ENCODE assay signal across 28 mouse cellular contexts in genomic region chr9:101284049-101284448, GRCm38 (mm10). TPM values are rescaled to one million over a fixed set of nuclear protein-coding genes. Genes with fewer than 3 reads are reported as not detected.
DNase-seq lines count a peak whose midpoint lies in the region; ATAC-seq and TF ChIP-seq lines count a peak whose summit lies in the region.
"Had no signal": no experiment of that assay in that cellular context is flagged by ENCODE, and none has a peak within 500 bp of the region (broad histone marks: within the 10 kb centered on the region; RNA-seq: fewer than 3 reads in every experiment).

No protein-coding gene starts in this region.

- no peak for TF ChIP-seq CTCF in liver, adult 2 months (IDR thresholded peaks at IDR 0.05; ENCODE audit: low read depth, low read length)
- no peak for TF ChIP-seq CTCF in stomach, postnatal 0 days (IDR thresholded peaks at IDR 0.05; ENCODE audit: low read depth)

- no peaks in the 10 kb centered on the region for H3K79me2 ChIP-seq in liver, adult 2 months (ENCODE audit: control insufficient read depth, insufficient read depth, low read length)

- no peaks in the 10 kb centered on the region for H3K9me3 ChIP-seq in liver, embryonic 11.5 days (ENCODE audit: control insufficient read depth, low read length)
- no peaks in the 10 kb centered on the region for H3K9me3 ChIP-seq in stomach, postnatal 0 days (ENCODE audit: control insufficient read depth, low read length)
- H3K9me3 ChIP-seq: embryonic facial prominence, embryonic 10.5 days; embryonic facial prominence, embryonic 13.5 days; forebrain, embryonic 10.5 days; forebrain, embryonic 13.5 days; hindbrain, embryonic 10.5 days; hindbrain, embryonic 13.5 days had no signal

- H3K27ac ChIP-seq in liver, adult 2 months (replicated peaks; ENCODE audit: insufficient read depth, low read depth, low read length), result no peak overlapping the region
- H3K27ac ChIP-seq in liver, embryonic 11.5 days (ENCODE audit: low read depth, low read length), result no peak overlapping the region
- no peak overlapping the region for H3K27ac ChIP-seq in stomach, postnatal 0 days (replicated peaks)
- H3K27ac ChIP-seq: embryonic facial prominence, embryonic 10.5 days; embryonic facial prominence, embryonic 13.5 days; forebrain, embryonic 10.5 days; forebrain, embryonic 13.5 days; hindbrain, embryonic 10.5 days; hindbrain, embryonic 13.5 days had no signal

- H3K36me3 ChIP-seq in liver, adult 2 months (ENCODE audit: control insufficient read depth, insufficient read depth, low read length), result no peaks in the 10 kb centered on the region
- no peaks in the 10 kb centered on the region for H3K36me3 ChIP-seq in liver, embryonic 11.5 days (ENCODE audit: control insufficient read depth, insufficient read depth, low read length)
- H3K36me3 ChIP-seq in stomach, postnatal 0 days (ENCODE audit: control insufficient read depth, insufficient read depth, low read length), result no peaks in the 10 kb centered on the region
- H3K36me3 ChIP-seq: embryonic facial prominence, embryonic 10.5 days; embryonic facial prominence, embryonic 13.5 days; forebrain, embryonic 10.5 days; hindbrain, embryonic 10.5 days; hindbrain, embryonic 13.5 days had no signal

- no peak overlapping the region for H3K4me2 ChIP-seq in liver, embryonic 11.5 days
- H3K4me2 ChIP-seq in stomach, postnatal 0 days (replicated peaks; ENCODE audit: low read depth), result no peak overlapping the region
- H3K4me2 ChIP-seq: embryonic facial prominence, embryonic 13.5 days; forebrain, embryonic 13.5 days; heart, embryonic 11.5 days; hindbrain, embryonic 13.5 days had no signal

- H3K27me3 ChIP-seq in liver, adult 2 months (ENCODE audit: control insufficient read depth, insufficient read depth, low read length), result no peaks in the 10 kb centered on the region
- H3K27me3 ChIP-seq in liver, embryonic 11.5 days (replicated peaks; ENCODE audit: control insufficient read depth, insufficient read depth, low read length), result no peaks in the 10 kb centered on the region
- no peaks in the 10 kb centered on the region for H3K27me3 ChIP-seq in stomach, postnatal 0 days (ENCODE audit: control insufficient read depth, insufficient read depth, low read length)
- H3K27me3 ChIP-seq: embryonic facial prominence, embryonic 13.5 days; forebrain, embryonic 13.5 days; hindbrain, embryonic 13.5 days had no signal

- TF ChIP-seq POLR2A in liver, adult 2 months (IDR thresholded peaks at IDR 0.05; ENCODE audit: extremely low read depth, insufficient read depth, low read length), result no peak

- WGBS in liver, adult 2 months, result 66% methylated on average over 4 of the region's 4 CpGs
- WGBS in liver, embryonic 11.5 days, result 75% methylated on average over 4 of the region's 4 CpGs
- 49% methylated on average over 4 of the region's 4 CpGs for WGBS in stomach, postnatal 0 days

- intact Hi-C loops in heart, postnatal 14 days (cut with DNase I), result no loop called here
- intact Hi-C loops in gastrocnemius, postnatal 36 days (cut with DNase I), result no loop called here

- ATAC-seq in liver, embryonic 11.5 days (replicated peaks; ENCODE audit: low FRiP score), result no peak
- 0 out of 2 replicates have a peak, but pooled peaks have one; percentile 32 for ATAC-seq in stomach, postnatal 0 days (ENCODE audit: low FRiP score, low TSS enrichment)
- ATAC-seq: activated CD4-positive, CD25-positive, alpha-beta regulatory T cell, adult 4 months; forebrain, embryonic 13.5 days; forebrain, embryonic 16.5 days; hindbrain, embryonic 16.5 days had no signal

- no peak overlapping the region for H3K4me3 ChIP-seq in liver, adult 2 months (ENCODE audit: insufficient read depth, low read depth, low read length)
- H3K4me3 ChIP-seq in liver, embryonic 11.5 days (ENCODE audit: low read depth, low read length), result no peak overlapping the region
- no peak overlapping the region for H3K4me3 ChIP-seq in stomach, postnatal 0 days (ENCODE audit: low read depth, low read length)
- H3K4me3 ChIP-seq: embryonic facial prominence, embryonic 10.5 days; embryonic facial prominence, embryonic 13.5 days; forebrain, embryonic 10.5 days; forebrain, embryonic 13.5 days; hindbrain, embryonic 10.5 days; hindbrain, embryonic 13.5 days had no signal

- peak; percentile 33 for TF ChIP-seq EP300 in stomach, postnatal 0 days (optimal IDR thresholded peaks at IDR 0.05)

- no peak overlapping the region for H3K9ac ChIP-seq in liver, adult 2 months (ENCODE audit: low read depth, low read length)
- no peak overlapping the region for H3K9ac ChIP-seq in liver, embryonic 11.5 days (ENCODE audit: low read depth, low read length)
- H3K9ac ChIP-seq in stomach, postnatal 0 days (ENCODE audit: low read length), result no peak overlapping the region
- H3K9ac ChIP-seq: embryonic facial prominence, embryonic 13.5 days; forebrain, embryonic 13.5 days; hindbrain, embryonic 13.5 days had no signal

- H3K4me1 ChIP-seq in liver, adult 2 months (ENCODE audit: control insufficient read depth, insufficient read depth, low read length), result peaks cover 7% of the 10 kb centered on the region; the same call in 1 of the 2 replicates
- no peaks in the 10 kb centered on the region for H3K4me1 ChIP-seq in liver, embryonic 11.5 days (replicated peaks; ENCODE audit: control insufficient read depth, insufficient read depth, low read length)
- no peaks in the 10 kb centered on the region for H3K4me1 ChIP-seq in stomach, postnatal 0 days (replicated peaks; ENCODE audit: control insufficient read depth, insufficient read depth)
- H3K4me1 ChIP-seq: embryonic facial prominence, embryonic 13.5 days; hindbrain, embryonic 13.5 days had no signal

- DNase-seq in heart, adult 11 months, result peak; percentile 79
- DNase-seq in heart, postnatal 14 days, result no peak
- DNase-seq in kidney, adult 18-20 months, result peak; percentile 40
- DNase-seq in kidney, postnatal 10 days, result no peak
- peak; percentile 30 for DNase-seq in liver, adult 2 months (ENCODE audit: extremely low read depth, low read depth, low spot score)
- no peak for DNase-seq in liver, embryonic 11.5 days (ENCODE audit: low spot score)
- no peak for DNase-seq in stomach, postnatal 0 days (ENCODE audit: low spot score)
- no peak for DNase-seq in gastrocnemius, postnatal 36 days
- DNase-seq: adrenal gland, adult 8-10 months; adrenal gland, postnatal 25 days; cerebellum, adult 11-12 months; cerebellum, adult 8-10 months; cerebellum, postnatal 10 days; cerebellum, postnatal 36 days; embryo, embryonic 11 days; gastrocnemius, postnatal 10 days; heart, adult 18-20 months; heart, postnatal 36 days had no signal

RNA-seq across cellular contexts. Expression of gene Ppp2r3a, which starts 32.5 kb away (rescaled TPM):
- total RNA-seq in heart, postnatal 14 days (2021), result 100 to 1,000 TPM; 201 to 214 TPM
- total RNA-seq in liver, adult 2 months (2014; rRNA removed), result 10.6 and 14.3 TPM in 2 replicates
- polyA plus RNA-seq in liver, adult 2 months (2012; rRNA removed), result 2.1 and 2.3 TPM in 2 replicates
- polyA plus RNA-seq in liver, embryonic 11.5 days (2014; fragmentation: Nextera tagmentation; extraction: Ambion mirVana), result 7.5 and 7.9 TPM in 2 replicates
- polyA plus RNA-seq in stomach, postnatal 0 days (2015; fragmentation: Nextera tagmentation; extraction: Ambion mirVana), result 6.8 TPM in 2 replicates
- 100 to 1,000 TPM; 168 to 202 TPM for total RNA-seq in gastrocnemius, postnatal 36 days (2021)

Comparison
In these comparisons a context has a peak if more than half of its experiments do, and no peak if none do; other contexts are left out.
1. DNase-seq: peak in heart, adult 11 months (single experiment), kidney, adult 18-20 months (single experiment) and liver, adult 2 months (single experiment); none in heart, postnatal 14 days (0 of 2), kidney, postnatal 10 days (single experiment), liver, embryonic 11.5 days (single experiment), stomach, postnatal 0 days (single experiment) and gastrocnemius, postnatal 36 days (0 of 2).
2. RNA of gene Ppp2r3a, which starts 32.5 kb away (total RNA-seq): 201 to 214 TPM in heart, postnatal 14 days and 168 to 202 TPM in gastrocnemius, postnatal 36 days; 10.6 to 14.3 TPM in liver, adult 2 months; every median in the first group is over 10 times any median in the second.